Mouse (Mus musculus) limb, embryonic 10.5 days (tissue): ENCODE measurements around the gene Parg. TPM values are rescaled to one million over a fixed set of nuclear protein-coding genes. Genes with fewer than 3 reads are reported as not detected.
A peak's percentile ranks its signal among the peaks of the same experiment; 100 is the strongest.
"Not testable (repeated sequence)": the region's sequence is repeated elsewhere in the genome, so short reads cannot be mapped to it uniquely, and the experiment has no call there.

Experiments
- DNase-seq: peaks from one replicate; pipeline ENCODE4 v3.0.0-alpha.2; 2017; ENCODE audit warnings: low spot score
- H3K27ac ChIP-seq: fragments of 300-500 bp; sonication (generic); 2 replicates; pipeline ENCODE4 v1.5.1; 2016; ENCODE audit warnings: mild to moderate bottlenecking
- H3K27me3 ChIP-seq: fragments of 300-500 bp; sonication (generic); 2 replicates; pipeline ENCODE4 v1.6.1; 2016; ENCODE audit warnings: low read depth, mild to moderate bottlenecking; ENCODE audit not compliant: poor library complexity, severe bottlenecking
- H3K36me3 ChIP-seq: fragments of 300-500 bp; sonication (generic); 2 replicates; pipeline ENCODE4 v1.6.1; 2016; ENCODE audit warnings: mild to moderate bottlenecking, moderate library complexity
- H3K4me1 ChIP-seq: fragments of 300-500 bp; sonication (generic); 2 replicates; pipeline ENCODE4 v1.6.1; 2016
- H3K4me3 ChIP-seq: fragments of 300-500 bp; sonication (generic); 2 replicates; pipeline ENCODE4 v1.5.1; 2016; ENCODE audit warnings: mild to moderate bottlenecking, moderate library complexity
- H3K9me3 ChIP-seq: fragments of 300-500 bp; sonication (generic); replicated peaks from 2 replicates; pipeline ENCODE4 v1.6.1; 2016; ENCODE audit warnings: mild to moderate bottlenecking
- WGBS: fragments of 180-500 bp; shearing (Covaris S2); methylation state at CpG from one replicate; pipeline ENCODE4 v1.1.7; 2016; 5-methylcytosine and 5-hydroxymethylcytosine counted together
- polyA plus RNA-seq: library from polyadenylated mRNA; unstranded; fragments of >200 nt; fragmentation: Nextera tagmentation; extraction: Ambion mirVana; gene quantifications from 2 replicates; pipeline ENCODE4 v1.2.1, GENCODE M21; 2016

The Parg gene
- polyA plus RNA-seq, 1 experiment from 2014 or later = 56.0 TPM

GRCm38 (mm10) chr14:32191926-32192325 lies 9.8 kb upstream of the Parg start:
- H3K4me1 ChIP-seq = no peaks in the 10 kb centered on the region
- no peak for DNase-seq
- peaks cover 97% of the 10 kb centered on the region for H3K36me3 ChIP-seq
- no peak overlapping the region for H3K4me3 ChIP-seq
- 94% methylated on average over 5 of the region's 5 CpGs for whole genome bisulfite sequencing
- no peak overlapping the region for H3K27ac ChIP-seq
- H3K9me3 ChIP-seq = no peaks in the 10 kb centered on the region
- no peaks in the 10 kb centered on the region for H3K27me3 ChIP-seq

GRCm38 (mm10) chr14:32192437-32192836 lies 9.3 kb upstream of the Parg start:
- Histone ChIP-seq H3K4me1 (no peaks in the 10 kb centered on the region), H3K9me3 (no peaks in the 10 kb centered on the region), H3K27me3 (no peaks in the 10 kb centered on the region), H3K36me3 (peaks cover 97% of the 10 kb centered on the region), H3K4me3 (no peak overlapping the region), H3K27ac (no peak overlapping the region)
- WGBS = 63% methylated on average over 3 of the region's 3 CpGs
- peak; percentile 38 for DNase-seq

GRCm38 (mm10) chr14:32193557-32193956 lies 8.2 kb upstream of the Parg start:
- 84% methylated on average over 5 of the region's 5 CpGs for WGBS
- H3K9me3 ChIP-seq, H3K27ac ChIP-seq, H3K27me3 ChIP-seq, H3K4me1 ChIP-seq, H3K4me3 ChIP-seq, DNase-seq: not testable (repeated sequence)
- H3K36me3 ChIP-seq = peaks cover 97% of the 10 kb centered on the region

- Histone ChIP-seq H3K36me3 (peaks cover 42% of the 10 kb centered on the region), H3K27me3 (no peaks in the 10 kb centered on the region), H3K4me1 (peaks cover 22% of the 10 kb centered on the region), H3K27ac (peak overlapping the region; percentile 89), H3K4me3 (peak overlapping the region; percentile 91), H3K9me3 (no peaks in the 10 kb centered on the region)
- WGBS = under 1% methylated on average over 26 of the region's 26 CpGs
- DNase-seq = peak; percentile 53
These were observed 395 bp upstream of the Parg start for GRCm38 (mm10) chr14:32201354-32201753.

GRCm38 (mm10) chr14:32226601-32227000 lies 24.9 kb downstream of the Parg start:
- Histone ChIP-seq H3K27me3 (no peaks in the 10 kb centered on the region), H3K36me3 (peaks cover 21% of the 10 kb centered on the region), H3K27ac (no peak overlapping the region), H3K4me1 (no peaks in the 10 kb centered on the region), H3K9me3 (no peaks in the 10 kb centered on the region), H3K4me3 (no peak overlapping the region)
- no peak for DNase-seq

- Histone ChIP-seq H3K9me3 (no peaks in the 10 kb centered on the region), H3K36me3 (peaks cover 24% of the 10 kb centered on the region), H3K4me1 (no peaks in the 10 kb centered on the region), H3K4me3 (no peak overlapping the region), H3K27ac (no peak overlapping the region), H3K27me3 (no peaks in the 10 kb centered on the region)
- WGBS = under 1% methylated on average over 2 of the region's 2 CpGs
- DNase-seq = peak; percentile 52
These were observed 27.2 kb downstream of the Parg start for GRCm38 (mm10) chr14:32228996-32229395.

GRCm38 (mm10) chr14:32242401-32242800 lies 40.7 kb downstream of the Parg start:
- Histone ChIP-seq H3K4me3 (no peak overlapping the region), H3K4me1 (no peaks in the 10 kb centered on the region), H3K9me3 (no peaks in the 10 kb centered on the region), H3K27ac (no peak overlapping the region), H3K27me3 (no peaks in the 10 kb centered on the region), H3K36me3 (peaks cover 44% of the 10 kb centered on the region)
- DNase-seq = no peak
- 84% methylated on average over 4 of the region's 4 CpGs for WGBS

GRCm38 (mm10) chr14:32246019-32246418 lies 44.3 kb downstream of the Parg start:
- WGBS = 60% methylated on average over 2 of the region's 2 CpGs
- no peaks in the 10 kb centered on the region for H3K27me3 ChIP-seq
- H3K4me3 ChIP-seq = no peak overlapping the region
- no peak for DNase-seq
- H3K4me1 ChIP-seq = no peaks in the 10 kb centered on the region
- H3K27ac ChIP-seq = no peak overlapping the region
- H3K36me3 ChIP-seq = peaks cover 43% of the 10 kb centered on the region
- no peaks in the 10 kb centered on the region for H3K9me3 ChIP-seq

- no peak overlapping the region for H3K27ac ChIP-seq
- no peaks in the 10 kb centered on the region for H3K27me3 ChIP-seq
- no peak for DNase-seq
- peaks cover 31% of the 10 kb centered on the region for H3K36me3 ChIP-seq
- H3K9me3 ChIP-seq = no peaks in the 10 kb centered on the region
- H3K4me1 ChIP-seq = no peaks in the 10 kb centered on the region
- no peak overlapping the region for H3K4me3 ChIP-seq
- WGBS = 88% methylated on average over 6 of the region's 6 CpGs
These were observed 47.9 kb downstream of the Parg start for GRCm38 (mm10) chr14:32249616-32250015.

- Histone ChIP-seq H3K36me3 (peaks cover 56% of the 10 kb centered on the region), H3K4me1 (no peaks in the 10 kb centered on the region), H3K4me3 (no peak overlapping the region), H3K27me3 (no peaks in the 10 kb centered on the region), H3K9me3 (no peaks in the 10 kb centered on the region), H3K27ac (no peak overlapping the region)
- WGBS = 89% methylated on average over 6 of the region's 6 CpGs
- no peak for DNase-seq
These were observed 59.1 kb downstream of the Parg start for GRCm38 (mm10) chr14:32260830-32261229.

GRCm38 (mm10) chr14:32261741-32262140 lies 60.0 kb downstream of the Parg start:
- no peaks in the 10 kb centered on the region for H3K27me3 ChIP-seq
- no peak overlapping the region for H3K27ac ChIP-seq
- no peaks in the 10 kb centered on the region for H3K4me1 ChIP-seq
- H3K4me3 ChIP-seq = no peak overlapping the region
- peaks cover 53% of the 10 kb centered on the region for H3K36me3 ChIP-seq
- 90% methylated on average over 2 of the region's 2 CpGs for WGBS
- H3K9me3 ChIP-seq = no peaks in the 10 kb centered on the region
- DNase-seq = no peak

- H3K4me1 ChIP-seq = no peaks in the 10 kb centered on the region
- WGBS = 70% methylated on average over 2 of the region's 2 CpGs
- peaks cover 35% of the 10 kb centered on the region for H3K36me3 ChIP-seq
These were observed 67.2 kb downstream of the Parg start for GRCm38 (mm10) chr14:32268999-32269398.

GRCm38 (mm10) chr14:32269589-32269988 lies 67.8 kb downstream of the Parg start:
- H3K27me3 ChIP-seq = no peaks in the 10 kb centered on the region
- peaks cover 35% of the 10 kb centered on the region for H3K36me3 ChIP-seq
- no peaks in the 10 kb centered on the region for H3K4me1 ChIP-seq
- H3K4me3 ChIP-seq = no peak overlapping the region
- H3K27ac ChIP-seq = no peak overlapping the region
- 93% methylated on average over 4 of the region's 4 CpGs for WGBS
- H3K9me3 ChIP-seq = no peaks in the 10 kb centered on the region
- DNase-seq = no peak

More at GRCm38 (mm10) chr14:32268999-32269398, 67.2 kb downstream of the Parg start:
- no peak overlapping the region for H3K27ac ChIP-seq
- H3K27me3 ChIP-seq = no peaks in the 10 kb centered on the region
- DNase-seq = no peak
- H3K9me3 ChIP-seq = no peaks in the 10 kb centered on the region
- H3K4me3 ChIP-seq = no peak overlapping the region

GRCm38 (mm10) chr14:32301622-32302021 lies 99.9 kb downstream of the Parg start:
- H3K4me3 ChIP-seq = no peak overlapping the region
- 84% methylated on average over 12 of the region's 12 CpGs for WGBS
- no peaks in the 10 kb centered on the region for H3K9me3 ChIP-seq
- H3K36me3 ChIP-seq = peaks cover 22% of the 10 kb centered on the region
- no peaks in the 10 kb centered on the region for H3K27me3 ChIP-seq
- H3K4me1 ChIP-seq = no peaks in the 10 kb centered on the region
- DNase-seq = no peak
- H3K27ac ChIP-seq = no peak overlapping the region
